Mouse (Mus musculus) erythroblast, embryonic 14.5 days (primary cell): Measurements from ENCODE around the gene Actr10.

Experiments used
- GATA1 ChIP-seq: IDR thresholded peaks from 2 replicates; pipeline ENCODE4 v1.6.1; 2012; ENCODE audit warnings: low read length, inconsistent platforms, mixed read lengths
- TAL1 ChIP-seq: IDR thresholded peaks from 3 replicates; pipeline ENCODE4 v1.6.1; 2012; ENCODE audit warnings: low read length, inconsistent platforms, mixed read lengths

- TF ChIP-seq TAL1 (no peak), GATA1 (no peak)
Observed at GRCm38 (mm10) chr12:71003760-71004426, 66.2 kb downstream of the Actr10 start.
